Mouse (Mus musculus) frontal cortex, adult (tissue): Measurements from ENCODE around the gene Ryr2.

Experiments used
- ATAC-seq: cut with Nextera tagmentation; 2 replicates; pipeline ENCODE4 v1.9.2; 2017; ENCODE audit warnings: mild to moderate bottlenecking, moderate library complexity, mixed read lengths; ENCODE audit not compliant: low TSS enrichment

Ryr2 gene

DNA sequence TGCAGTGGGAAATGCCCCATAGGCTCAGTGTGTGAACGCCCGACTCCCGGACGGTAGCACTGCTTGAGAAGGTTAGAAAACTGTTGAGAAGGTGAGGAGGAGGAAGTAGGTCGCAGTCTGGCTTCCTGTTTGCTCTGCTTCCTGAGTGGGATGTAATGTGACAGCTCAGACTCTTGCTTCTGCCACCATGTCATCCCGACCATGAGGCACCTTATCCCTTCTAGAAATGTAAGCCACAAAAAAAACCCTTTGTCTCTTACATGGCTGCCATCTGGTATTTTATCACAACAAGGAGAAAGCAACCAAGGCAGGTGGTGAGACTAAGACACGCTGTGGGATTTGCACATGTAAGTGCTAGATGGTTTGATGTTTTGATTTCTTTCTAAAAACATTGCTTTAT, 12.2 kb downstream of the Ryr2 start:
- peak; percentile 12 for ATAC-seq

DNA sequence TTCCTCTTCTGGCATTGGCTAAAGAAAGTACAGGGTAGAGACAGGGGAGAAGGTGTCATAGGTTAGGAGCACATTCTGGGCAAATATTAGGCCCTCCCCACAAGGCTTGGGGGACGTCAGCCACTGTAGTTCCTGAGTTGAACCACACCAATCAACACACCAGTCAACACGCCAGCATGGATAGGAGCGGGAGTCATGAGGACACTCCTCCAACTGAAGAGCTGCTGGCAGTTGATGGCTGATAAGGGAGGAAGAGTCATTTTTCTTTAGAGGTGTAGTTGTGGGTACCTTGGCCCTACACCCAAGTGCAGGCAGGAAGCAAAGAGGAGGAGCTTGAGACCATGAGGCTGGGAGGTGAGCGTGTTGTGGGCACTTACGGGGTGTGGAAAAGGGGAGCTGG, 13.6 kb downstream of the Ryr2 start:
- no peak for ATAC-seq

DNA sequence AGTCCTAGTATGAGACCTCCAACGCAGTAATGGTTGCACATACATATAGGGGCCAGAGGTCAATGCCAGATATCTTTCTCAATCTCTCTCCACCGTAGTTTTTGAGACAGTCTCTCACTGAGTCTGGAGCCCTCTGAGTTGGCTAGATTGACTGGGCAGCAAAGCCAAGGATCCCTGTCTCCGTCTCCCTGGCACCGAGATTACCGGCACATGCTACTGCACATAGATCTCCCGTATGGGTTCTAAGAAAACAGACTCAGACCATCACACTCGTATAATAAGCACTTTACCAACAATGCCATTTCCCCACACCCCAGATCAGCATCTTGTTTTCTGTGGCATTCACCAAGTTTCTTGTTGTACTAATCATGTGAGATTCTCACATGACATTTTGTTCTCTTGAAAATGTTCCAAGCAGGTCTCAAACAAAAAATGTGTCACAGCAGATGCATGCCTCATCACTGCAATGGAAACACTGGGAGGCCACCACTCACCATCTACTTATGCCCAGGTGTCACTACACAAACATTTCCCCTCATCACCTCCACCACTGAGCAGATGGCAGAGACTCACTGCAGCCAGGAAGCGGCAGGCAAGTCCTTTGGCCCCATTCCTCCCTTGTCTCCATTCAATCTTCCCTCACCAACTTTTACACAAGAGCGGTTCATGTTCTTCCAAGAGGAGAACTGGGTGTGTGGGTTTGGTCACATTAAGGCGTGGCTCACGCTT, 14.2 kb downstream of the Ryr2 start:
- ATAC-seq = no peak

DNA sequence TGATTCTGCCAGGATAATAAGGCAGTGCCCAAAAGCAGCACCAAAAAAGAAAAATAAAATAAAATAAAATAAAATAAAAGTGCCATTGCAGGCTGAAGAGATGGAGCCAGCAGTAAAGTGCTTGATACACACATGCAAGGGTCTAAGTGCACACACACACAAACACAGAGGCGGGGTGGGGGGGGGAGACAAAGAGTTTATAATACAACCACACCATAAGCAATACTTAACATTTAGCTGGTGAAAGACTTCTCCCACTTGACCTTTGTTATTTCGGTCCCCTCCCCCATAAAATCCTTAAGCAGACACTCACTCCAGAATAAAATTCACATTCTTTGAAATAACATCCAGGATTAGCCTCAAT, 22.7 kb downstream of the Ryr2 start:
- no peak for ATAC-seq

DNA sequence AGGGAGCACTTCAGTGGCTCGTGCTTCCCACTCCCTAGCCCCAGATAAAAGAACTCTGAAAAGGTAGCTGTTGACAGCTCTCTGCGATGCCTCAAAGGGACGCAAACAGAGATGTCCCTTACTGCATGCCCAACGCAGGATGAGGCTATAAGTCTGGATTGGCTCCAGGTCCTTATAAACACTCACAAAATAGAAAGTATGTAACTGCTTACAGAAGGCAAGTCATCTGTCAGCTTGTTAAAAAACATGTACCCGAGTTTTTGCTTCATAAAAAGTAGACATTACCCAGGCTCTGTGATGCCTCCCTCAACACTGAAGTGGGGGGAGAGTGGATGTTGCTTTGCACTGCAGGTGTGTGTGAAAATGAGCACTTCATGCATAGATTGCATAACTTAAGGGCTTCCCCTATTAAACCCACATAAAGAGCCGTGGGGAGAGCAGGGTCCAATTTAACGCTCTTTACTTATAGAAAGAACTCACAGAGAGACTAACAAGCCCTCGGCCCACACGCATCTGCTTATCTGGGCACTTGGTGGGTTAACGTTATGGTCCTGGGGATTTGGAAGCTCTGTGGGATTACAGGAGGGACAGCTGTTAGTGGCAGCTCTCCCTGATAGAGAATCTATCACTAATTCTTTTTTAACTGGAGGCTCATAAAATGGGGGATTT, 23.2 kb downstream of the Ryr2 start:
- peak; percentile 22; the same call in 1 of the 2 replicates for ATAC-seq

DNA sequence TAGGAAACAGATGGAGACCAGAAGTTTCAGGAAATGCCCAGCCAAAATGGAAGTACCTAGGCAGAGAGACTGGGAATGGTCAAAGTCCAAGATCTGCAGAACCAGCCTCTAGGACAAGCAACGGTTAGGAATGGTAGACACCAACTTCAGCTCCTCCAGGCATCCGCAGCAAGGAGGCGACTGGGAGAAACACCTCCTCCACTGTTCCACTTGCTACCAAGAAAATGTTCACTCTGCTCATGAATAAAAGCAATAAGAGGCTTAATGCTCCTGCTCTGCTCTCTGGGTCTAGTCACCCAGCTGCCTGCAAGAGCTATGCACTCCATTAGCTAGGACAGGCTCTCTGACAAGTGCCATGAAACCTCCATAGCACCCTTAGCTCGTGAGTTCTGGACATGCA, 26.2 kb downstream of the Ryr2 start:
- peak; percentile 84 for ATAC-seq

DNA sequence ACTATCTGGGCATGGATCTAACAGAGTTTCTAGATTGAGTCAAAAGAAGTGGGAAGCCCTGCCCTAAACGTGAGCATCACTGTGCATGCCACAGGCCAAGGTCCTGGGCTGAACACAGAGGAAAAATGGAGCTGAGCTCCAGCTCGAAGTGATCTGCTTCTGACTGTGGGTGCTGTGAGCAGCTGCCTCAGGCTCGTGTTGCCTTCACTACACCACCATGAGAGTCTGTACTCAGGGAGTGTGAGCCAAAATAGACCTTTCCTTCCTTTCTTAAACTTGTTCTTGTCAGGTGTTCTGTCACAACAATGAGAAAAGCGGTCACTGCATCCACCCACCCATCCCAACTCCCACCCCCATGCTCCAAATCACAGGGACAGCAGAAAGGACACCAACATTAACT, 27.2 kb downstream of the Ryr2 start:
- peak; percentile 53 for ATAC-seq

DNA sequence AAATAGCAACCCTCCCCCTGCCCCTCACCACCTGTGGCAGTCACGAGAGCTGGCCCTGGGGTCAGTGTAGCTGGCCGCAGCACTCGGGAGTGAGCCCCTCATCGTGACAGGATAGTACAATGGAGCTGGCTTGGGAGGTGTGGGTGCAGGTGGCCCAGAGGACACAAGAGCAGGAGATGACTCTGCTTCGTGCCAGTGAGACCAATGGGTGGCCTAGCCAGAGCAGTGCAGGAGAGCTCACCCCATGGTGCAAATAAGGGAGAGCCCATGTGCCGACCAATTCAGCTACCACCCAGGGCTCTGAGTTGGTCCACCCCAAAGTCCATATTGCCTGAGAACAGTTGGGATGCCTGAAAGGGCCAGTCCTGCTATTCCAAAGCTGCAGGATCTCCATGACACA, 31.8 kb downstream of the Ryr2 start:
- no peak for ATAC-seq

DNA sequence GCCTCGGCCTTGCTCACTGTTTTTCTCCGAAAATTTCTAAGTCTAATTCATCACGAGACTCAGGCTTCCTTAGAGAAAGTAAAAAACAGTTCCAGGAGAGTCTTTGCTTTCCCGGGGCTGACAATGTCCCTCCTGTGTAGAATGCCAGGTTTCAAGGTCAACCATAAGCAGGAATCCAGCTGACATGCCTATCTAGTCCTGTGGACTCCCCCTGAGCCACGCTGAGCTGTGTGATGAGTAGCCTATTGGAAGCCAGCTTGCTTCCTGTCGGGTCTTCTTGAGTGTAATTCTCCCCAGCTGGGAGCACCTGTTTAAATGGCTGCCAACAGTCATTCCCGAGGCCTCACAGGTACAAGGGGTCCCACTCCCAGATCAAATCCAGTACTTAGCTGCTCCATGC, 34.2 kb downstream of the Ryr2 start:
- no peak for ATAC-seq

DNA sequence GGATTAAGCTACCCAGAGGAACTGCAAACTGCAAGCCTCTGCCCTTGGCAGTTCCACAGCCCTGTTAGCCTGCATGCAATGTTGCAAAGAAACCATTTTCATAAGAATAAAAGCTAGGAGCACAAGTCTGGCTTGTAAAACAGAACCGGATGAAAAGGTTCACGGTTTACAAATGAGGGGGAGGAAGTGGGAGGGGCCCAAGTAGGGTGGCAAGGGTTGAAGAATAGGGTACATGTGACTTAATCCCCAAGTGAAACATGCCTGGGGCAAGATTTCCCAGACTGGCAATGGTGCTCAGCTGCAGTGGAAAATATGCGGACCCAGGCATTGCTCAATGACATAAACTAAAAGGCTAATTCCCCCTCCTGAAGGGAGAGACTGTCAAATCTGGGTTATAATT, 34.6 kb downstream of the Ryr2 start:
- ATAC-seq = no peak

DNA sequence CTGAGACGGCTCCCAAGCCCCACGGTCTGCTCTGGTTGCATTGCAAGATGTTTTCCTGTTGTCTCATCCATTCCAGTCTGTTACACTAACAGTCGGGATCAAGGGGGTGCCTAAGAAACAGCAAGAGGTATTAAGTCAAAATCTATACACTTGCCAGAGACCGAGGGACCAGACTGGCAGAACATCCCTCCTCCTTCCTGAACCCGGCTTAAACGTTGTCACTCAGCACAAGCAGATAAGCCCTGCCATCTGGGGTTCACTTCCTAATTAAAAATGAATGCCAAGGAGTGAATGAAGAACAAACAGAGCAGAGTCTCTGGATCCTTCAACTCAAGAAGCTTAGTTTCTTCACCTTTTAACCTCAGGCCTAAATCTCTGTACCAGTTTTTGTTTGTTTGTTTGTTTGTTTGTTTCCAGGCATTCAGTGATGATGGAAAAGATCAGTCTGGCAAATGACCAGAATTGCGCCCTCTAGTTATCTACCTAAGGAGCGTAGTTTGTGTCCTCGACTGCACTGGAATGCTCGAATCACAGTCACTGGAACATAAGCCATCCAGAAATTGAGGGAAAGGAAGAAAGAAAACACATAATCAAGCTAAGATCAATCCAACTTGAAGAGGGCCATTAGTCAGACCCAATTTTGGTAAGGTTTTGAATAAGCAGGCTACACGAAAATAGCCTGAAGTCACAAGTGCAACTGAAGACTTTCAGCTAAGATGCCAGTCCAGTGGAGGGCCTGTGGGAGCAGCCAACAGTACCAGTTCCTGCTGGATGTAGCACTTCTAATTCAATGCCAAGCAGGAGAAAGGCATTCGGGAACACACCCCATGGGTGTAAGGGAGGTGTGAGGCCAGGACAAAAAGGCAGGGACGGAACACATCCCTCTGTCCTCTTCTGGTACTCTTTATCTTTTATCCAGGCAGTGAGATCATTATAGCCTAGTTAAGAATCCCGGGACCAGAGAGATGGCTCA, 36.3 kb downstream of the Ryr2 start:
- peak; percentile 28; the same call in 1 of the 2 replicates for ATAC-seq

DNA sequence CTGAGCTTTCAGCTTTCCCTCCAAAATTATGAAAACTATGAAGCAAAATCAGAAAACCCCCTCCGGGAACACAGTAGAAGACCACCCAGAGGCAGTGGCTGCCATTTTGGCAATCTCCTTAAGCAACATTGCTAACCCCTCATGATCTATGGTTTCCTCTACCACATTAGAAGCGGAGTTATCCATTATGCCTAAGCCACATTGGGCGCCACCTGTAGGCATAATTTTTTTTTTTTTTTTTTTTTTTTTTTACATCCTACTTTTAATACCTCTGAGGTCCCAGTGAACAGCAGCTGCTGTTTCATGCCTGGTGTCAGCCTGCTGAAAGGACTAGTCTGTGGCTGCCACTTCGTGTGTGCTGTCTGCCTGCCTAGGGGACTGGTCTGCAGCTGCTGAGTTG, 42.2 kb downstream of the Ryr2 start:
- ATAC-seq = no peak

DNA sequence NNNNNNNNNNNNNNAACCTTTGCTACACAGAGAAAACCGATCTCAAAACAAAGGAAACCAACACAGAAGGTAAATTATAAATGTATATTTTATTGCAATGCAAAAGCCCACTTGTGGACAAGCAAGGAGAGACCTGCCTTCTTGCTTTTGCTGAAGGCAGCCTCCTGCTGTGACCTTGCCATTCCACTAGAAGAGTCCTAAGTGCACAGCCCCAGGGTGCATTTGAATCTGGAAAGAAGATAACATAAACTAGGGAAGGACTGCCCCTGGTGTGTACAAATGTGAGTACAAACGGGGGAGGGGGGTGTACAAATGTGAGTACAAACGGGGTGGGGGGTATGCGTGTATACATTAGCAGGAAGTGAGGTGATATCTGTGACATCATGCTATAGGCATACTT, 43.2 kb downstream of the Ryr2 start:
- ATAC-seq = no peak

DNA sequence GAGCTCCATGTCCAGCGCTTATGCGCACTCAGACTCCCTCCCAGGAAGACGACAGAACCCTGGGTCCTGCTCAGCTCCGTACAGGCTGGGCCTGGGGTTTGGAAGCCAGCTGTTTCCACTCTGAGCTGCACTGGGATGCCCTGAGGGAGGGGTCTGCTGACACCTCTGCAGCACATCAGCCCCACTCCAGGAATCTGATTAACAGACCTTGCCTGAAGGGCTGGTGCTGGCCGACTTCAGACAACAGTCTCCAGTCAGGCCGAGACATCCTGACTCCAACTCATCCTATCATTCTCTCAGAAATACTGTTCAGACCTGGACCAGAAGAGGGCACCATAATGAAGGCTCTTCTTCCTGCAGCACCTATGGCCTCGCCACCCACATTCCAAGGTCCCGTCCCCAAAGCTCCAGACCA, 49.4 kb downstream of the Ryr2 start:
- ATAC-seq = no peak

DNA sequence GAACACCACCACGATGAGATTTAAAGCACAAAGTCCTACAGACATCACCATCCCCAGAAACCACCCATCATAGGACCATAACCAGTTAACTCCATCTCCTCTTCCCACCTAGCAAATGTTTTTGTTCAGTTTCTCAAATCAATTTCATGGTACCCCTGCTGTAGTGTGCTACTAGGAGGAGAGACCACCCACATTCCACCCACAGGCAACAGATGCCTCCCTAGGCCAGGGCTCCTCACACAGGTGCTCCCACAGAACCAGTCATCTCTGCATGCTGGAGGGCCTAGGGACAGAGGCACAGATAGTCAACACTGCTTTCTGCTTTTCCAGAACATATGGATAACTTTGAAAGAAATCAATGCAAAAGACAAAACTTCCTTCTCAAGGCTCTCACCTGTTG, 50.8 kb downstream of the Ryr2 start:
- no peak for ATAC-seq

DNA sequence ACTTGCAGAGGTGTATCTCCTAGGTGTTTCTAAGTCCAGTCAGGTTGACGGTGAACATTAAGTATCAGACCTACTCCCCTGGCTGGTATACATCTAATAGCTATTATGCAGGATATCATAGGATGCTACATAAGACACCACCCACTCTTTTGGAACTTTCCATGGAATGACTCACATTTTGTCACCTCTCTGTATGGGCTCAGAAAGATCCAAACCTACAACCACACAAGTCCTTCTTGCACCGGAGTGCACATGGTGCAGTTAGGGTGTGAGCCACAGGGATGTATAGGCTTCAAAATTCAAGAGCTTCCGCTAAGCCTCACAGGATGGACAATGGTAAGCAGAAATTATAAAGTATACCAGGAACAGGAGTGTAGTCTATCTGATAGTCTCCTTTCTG, 52.8 kb downstream of the Ryr2 start:
- peak; percentile 53 for ATAC-seq

DNA sequence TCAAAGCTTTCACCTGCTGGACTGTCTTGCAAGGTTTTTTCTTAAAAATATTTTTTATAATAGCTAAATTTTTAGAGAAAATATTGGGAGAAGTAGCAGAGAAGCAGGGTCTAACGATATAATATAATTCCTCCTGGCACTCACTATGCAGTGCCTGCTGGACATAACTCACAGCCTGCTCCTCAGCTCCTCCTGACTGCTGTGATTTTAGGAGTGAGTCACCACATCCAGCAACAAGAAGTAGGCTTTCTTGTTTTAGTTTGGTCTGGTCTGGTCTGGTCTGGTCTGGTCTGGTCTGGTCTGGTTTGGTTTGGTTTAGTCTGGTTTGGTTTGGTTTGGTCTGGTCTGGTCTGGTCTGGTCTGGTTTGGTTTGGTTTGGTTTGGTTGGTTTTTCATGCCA, 55.9 kb downstream of the Ryr2 start:
- ATAC-seq = peak; percentile 68; the same call in 1 of the 2 replicates

DNA sequence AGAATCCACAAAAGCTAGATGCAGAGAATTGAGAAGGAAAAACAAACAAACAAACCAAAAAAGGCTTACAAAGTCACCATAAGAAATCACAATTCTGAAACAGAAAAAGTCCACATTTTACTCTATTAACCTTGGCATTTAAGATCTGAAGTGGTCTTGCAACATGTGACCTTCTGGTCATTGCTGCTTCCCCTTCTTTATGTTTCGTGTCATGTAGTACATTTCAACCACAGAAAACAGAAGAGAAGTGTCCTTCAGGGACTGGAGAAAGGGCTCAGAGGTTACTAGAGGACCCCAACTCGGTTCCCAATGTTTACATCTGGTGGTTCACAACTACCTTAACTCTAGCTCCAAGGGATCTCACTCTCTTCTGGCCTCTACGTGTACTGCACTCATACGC, 59.7 kb downstream of the Ryr2 start:
- no peak for ATAC-seq

DNA sequence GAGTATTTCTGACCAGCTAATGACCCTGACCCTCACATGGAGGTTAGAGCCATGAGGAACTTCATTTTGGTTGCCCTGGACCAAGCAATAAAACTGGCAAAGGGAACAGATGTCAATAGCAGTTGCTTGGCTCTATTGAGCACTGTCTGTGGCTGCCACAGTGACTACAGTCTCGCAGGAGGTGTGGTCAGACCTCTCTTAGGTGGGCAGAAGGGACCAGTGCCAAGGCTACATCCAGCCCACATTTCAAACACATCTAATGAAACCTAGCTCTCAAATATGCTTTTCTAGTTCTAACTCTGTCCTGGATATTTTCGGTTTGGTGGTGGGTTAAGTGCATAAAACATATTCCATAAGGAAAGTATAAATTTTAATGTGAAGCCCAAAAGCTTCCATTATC, 62.0 kb downstream of the Ryr2 start:
- peak; percentile 25; the same call in 1 of the 2 replicates for ATAC-seq

DNA sequence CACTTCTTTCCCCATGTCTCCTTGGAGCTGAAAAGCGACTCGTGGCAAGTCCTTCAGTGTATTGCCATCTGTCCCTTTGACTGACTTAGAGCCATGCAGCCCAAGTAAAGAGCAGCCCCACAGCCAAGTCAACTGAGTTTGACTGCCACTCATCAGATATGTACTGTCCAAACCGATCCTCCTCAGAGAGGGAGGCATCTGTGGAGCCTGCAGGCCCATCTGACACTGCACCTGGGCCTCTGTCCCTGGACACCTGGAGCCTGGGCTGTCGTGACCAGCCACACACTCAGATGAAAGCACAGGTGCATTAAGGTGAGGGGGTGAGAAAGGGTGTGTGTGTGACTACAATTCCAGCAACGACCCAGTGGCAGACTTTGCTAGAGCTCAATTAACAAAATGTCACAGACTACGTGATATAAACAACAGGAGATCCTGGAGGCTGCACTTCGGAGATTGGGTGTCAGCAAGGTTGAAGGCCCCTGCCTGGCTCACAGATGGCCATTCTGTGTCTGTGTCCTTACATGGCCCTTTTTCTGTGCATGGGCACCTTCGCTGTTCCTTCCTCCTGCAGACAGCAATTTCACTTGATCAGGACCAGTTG, 63.8 kb downstream of the Ryr2 start:
- no peak for ATAC-seq

DNA sequence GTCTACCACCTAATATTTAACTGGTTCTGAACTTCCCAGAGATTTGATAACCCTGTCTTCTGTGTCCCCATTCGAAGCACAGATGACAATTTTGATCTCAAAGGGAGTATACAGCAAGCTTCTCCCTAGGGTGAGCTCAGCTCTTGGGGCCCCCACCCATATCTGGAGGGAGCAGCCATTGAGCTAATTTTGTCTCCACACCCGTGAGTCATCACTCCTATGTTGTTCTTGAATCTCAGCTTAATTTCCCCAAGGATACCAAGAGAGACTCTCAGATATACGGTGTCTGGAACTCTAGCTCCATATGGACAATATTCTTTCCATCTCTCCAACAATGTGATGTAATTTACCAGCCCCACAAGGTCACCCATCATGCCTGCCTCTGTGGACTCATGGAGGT, 66.8 kb downstream of the Ryr2 start:
- ATAC-seq = peak; percentile 80

DNA sequence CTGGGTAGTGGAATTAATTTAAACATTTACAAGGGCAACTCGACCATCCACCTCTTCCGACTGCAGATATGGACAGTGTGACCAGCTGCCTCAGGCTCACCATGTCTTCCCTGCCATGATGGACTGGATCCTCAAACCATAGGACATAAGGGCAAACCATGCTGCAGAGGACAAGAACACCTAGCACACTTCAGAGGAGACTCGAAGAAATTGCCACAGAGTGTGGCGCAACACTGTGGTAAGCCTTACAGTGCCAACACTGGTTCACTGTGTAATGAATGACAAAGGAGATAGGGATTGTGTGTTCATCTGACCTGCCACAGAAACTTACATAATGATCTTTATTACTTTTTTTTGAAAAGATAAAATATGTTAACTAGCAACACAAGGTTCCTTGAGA, 68.1 kb downstream of the Ryr2 start:
- ATAC-seq = no peak
